Mouse (Mus musculus) heart, postnatal 10 days (tissue): ENCODE measurements around the gene Mup12. TPM values are rescaled to one million over a fixed set of nuclear protein-coding genes. Genes with fewer than 3 reads are reported as not detected.
"Not testable (repeated sequence)": the region's sequence is repeated elsewhere in the genome, so short reads cannot be mapped to it uniquely, and the experiment has no call there.

Experiments used
- DNase-seq, 2 experiments: peaks; one replicate each; pipeline ENCODE4 v3.0.0; 2021
- intact Hi-C: fragments of 180-260 bp; cut with DNase I; formaldehyde crosslinking; loops from one replicate; pipeline ENCODE4 v1.15.1; 2025
- total RNA-seq, 2 experiments: library from RNA; stranded (reverse); gene quantifications; 2 replicates each; pipeline ENCODE4 v1.2.3; 2021

Gene Mup12
- not detected for total RNA-seq

GRCm38 (mm10) chr4:60741226-60741625 is at the start of gene Mup12:
Mup12 (minus strand) TSS chr4:60741326.
- intact Hi-C loops, DNase-seq: not testable (repeated sequence)

Other genes with a start within 250 kb of the Mup12 start
- not detected for gene Mup1, start 239.4 kb downstream of the Mup12 start, total RNA-seq
- gene Mup10, start 159.1 kb downstream of the Mup12 start, total RNA-seq = not detected
- not detected for gene Mup11, start 78.9 kb downstream of the Mup12 start, total RNA-seq
- not detected for gene Mup22, start 80.1 kb upstream of the Mup12 start, total RNA-seq